Mouse (Mus musculus) heart, postnatal 36 days (tissue): ENCODE results near the gene Mink1. TPM values are rescaled to one million over a fixed set of nuclear protein-coding genes. Genes with fewer than 3 reads are reported as not detected.

ENCODE experiments used
- DNase-seq, 2 experiments: peaks; one replicate each; pipeline ENCODE4 v3.0.0; 2021 to 2022
- intact Hi-C: fragments of 180-260 bp; cut with DNase I; formaldehyde crosslinking; loops from one replicate; pipeline ENCODE4 v1.15.1; 2025
- total RNA-seq, 2 experiments: library from RNA; stranded (reverse); gene quantifications; 2 replicates each; pipeline ENCODE4 v1.2.3; 2021

Mink1 gene
- total RNA-seq, 2 experiments from 2014 or later, result 43.9 to 49.4 TPM

DNA sequence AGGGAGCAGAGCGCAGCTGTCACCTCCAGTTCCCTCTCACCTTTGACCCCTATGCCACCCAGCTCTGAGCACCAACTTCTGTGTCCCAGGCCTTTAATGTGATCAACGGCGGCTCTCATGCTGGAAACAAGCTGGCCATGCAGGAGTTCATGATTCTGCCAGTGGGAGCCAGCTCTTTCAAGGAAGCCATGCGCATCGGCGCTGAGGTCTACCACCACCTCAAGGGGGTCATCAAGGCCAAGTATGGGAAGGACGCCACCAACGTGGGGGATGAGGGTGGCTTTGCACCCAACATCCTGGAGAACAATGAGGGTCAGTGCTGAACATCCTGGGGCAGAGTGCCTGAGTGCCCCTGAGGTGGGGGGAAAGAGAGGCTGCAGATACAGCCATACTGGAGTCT lies 97.9 kb downstream of the Mink1 start:
- DNase-seq, result no peak
- intact Hi-C loops, result no loop called here

- no peak for DNase-seq
- intact Hi-C loops, result no loop called here
These were observed 100.4 kb downstream of the Mink1 start for GRCm38 (mm10) chr11:70663101-70663500.

DNA sequence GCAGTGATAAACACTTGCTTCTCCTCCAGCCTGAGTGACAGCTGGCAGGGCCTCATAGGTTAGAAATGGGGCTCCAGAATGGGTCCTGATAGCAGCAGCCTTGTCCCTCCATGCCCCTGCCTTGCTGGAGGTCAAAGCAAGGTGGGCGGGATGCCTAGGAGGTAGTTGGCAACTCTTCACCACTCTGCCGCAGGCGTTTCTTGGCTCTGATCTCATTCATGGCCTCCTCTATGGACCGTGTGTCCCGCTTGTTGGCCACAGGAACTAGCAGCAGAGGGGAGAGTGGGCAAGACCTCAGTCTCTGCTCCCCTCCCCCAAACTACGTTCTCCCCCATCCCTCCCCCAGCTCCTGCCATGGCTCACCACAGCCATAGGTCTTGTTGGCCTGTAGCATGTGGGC lies 101.3 kb downstream of the Mink1 start:
- peak; percentile 42 to 50 for DNase-seq
- intact Hi-C loops, result no loop called here

Other genes starting within 250 kb of the Mink1 start
- not detected for gene Alox12e, start 240.3 kb upstream of the Mink1 start, total RNA-seq
- 10 to 100 TPM in 1 of 2 experiments, 1 to 10 TPM in 1; 5.4 to 10.2 TPM for gene Alox15, start 210.8 kb upstream of the Mink1 start, total RNA-seq
- gene Pelp1, start 152.8 kb upstream of the Mink1 start, total RNA-seq, result 10 to 100 TPM; 19.4 to 22.1 TPM
- gene Arrb2, start 130.2 kb upstream of the Mink1 start, total RNA-seq, result 10 to 100 TPM; 14.8 to 15.4 TPM
- gene Med11, start 111.0 kb upstream of the Mink1 start, total RNA-seq, result 1 to 10 TPM; 8.9 to 9.7 TPM
- gene Zmynd15, start 103.4 kb upstream of the Mink1 start, total RNA-seq, result 1 to 10 TPM; 1.8 to 2.2 TPM
- gene Cxcl16, start 102.9 kb upstream of the Mink1 start, total RNA-seq, result 10 to 100 TPM in 1 of 2 experiments, 1 to 10 TPM in 1; 9.6 to 10.9 TPM
- gene Tm4sf5, start 57.6 kb upstream of the Mink1 start, total RNA-seq, result 1 to 10 TPM in 1 of 2 experiments, under 1 TPM in 1; 0.70 to 1.3 TPM
- gene Vmo1, start 48.3 kb upstream of the Mink1 start, total RNA-seq, result not detected
- gene Gltpd2, start 43.7 kb upstream of the Mink1 start, total RNA-seq, result not detected
- 100 to 1,000 TPM; 230 to 233 TPM for gene Psmb6, start 37.5 kb upstream of the Mink1 start, total RNA-seq
- gene Gm40193, start 29.9 kb upstream of the Mink1 start, total RNA-seq, result not detected
- 1 to 10 TPM; 6.3 to 6.5 TPM for gene Pld2, start 22.8 kb upstream of the Mink1 start, total RNA-seq
- not detected for gene 4930544D05Rik, start 53.0 kb downstream of the Mink1 start, total RNA-seq
- gene Chrne, start 56.3 kb downstream of the Mink1 start, total RNA-seq, result not detected
- under 1 TPM; 0.16 to 0.17 TPM for gene Gp1ba, start 76.2 kb downstream of the Mink1 start, total RNA-seq
- gene Rnf167, start 84.4 kb downstream of the Mink1 start, total RNA-seq, result 10 to 100 TPM; 52.5 to 57.9 TPM
- gene Slc25a11, start 84.6 kb downstream of the Mink1 start, total RNA-seq, result 100 to 1,000 TPM; 570 to 607 TPM
- 100 to 1,000 TPM; 283 to 296 TPM for gene Pfn1, start 91.8 kb downstream of the Mink1 start, total RNA-seq
- 1,000 to 10,000 TPM; 1,887 to 1,957 TPM for gene Eno3, start 94.3 kb downstream of the Mink1 start, total RNA-seq
- gene Spag7, start 106.5 kb downstream of the Mink1 start, total RNA-seq, result 10 to 100 TPM; 95.0 to 98.6 TPM
- gene Camta2, start 125.2 kb downstream of the Mink1 start, total RNA-seq, result 10 to 100 TPM; 39.2 to 39.6 TPM
- gene Inca1, start 137.3 kb downstream of the Mink1 start, total RNA-seq, result 1 to 10 TPM; 4.5 to 6.3 TPM
- 100 to 1,000 TPM; 469 to 490 TPM for gene Kif1c, start 137.7 kb downstream of the Mink1 start, total RNA-seq
- 1 to 10 TPM; 6.5 to 6.7 TPM for gene Zfp3, start 201.3 kb downstream of the Mink1 start, total RNA-seq
- under 1 TPM; 0.47 to 0.89 TPM for gene Scimp, start 249.7 kb downstream of the Mink1 start, total RNA-seq